Mouse (Mus musculus) C2C12 (cell line): ENCODE measurements around the gene Selenok.

Source experiments
- CTCF ChIP-seq: IDR thresholded peaks from one replicate; pipeline ENCODE4 v1.5.1; 2011; ENCODE audit not compliant: control insufficient read depth, insufficient read depth, insufficient read length
- MAX ChIP-seq: IDR thresholded peaks from one replicate; pipeline ENCODE4 v1.6.1; 2011; ENCODE audit warnings: mild to moderate bottlenecking, control low read depth
- MYOD1 ChIP-seq: IDR thresholded peaks from one replicate; pipeline ENCODE4 v1.6.1; 2011; ENCODE audit warnings: low read depth; ENCODE audit not compliant: control insufficient read depth, insufficient read length

DNA sequence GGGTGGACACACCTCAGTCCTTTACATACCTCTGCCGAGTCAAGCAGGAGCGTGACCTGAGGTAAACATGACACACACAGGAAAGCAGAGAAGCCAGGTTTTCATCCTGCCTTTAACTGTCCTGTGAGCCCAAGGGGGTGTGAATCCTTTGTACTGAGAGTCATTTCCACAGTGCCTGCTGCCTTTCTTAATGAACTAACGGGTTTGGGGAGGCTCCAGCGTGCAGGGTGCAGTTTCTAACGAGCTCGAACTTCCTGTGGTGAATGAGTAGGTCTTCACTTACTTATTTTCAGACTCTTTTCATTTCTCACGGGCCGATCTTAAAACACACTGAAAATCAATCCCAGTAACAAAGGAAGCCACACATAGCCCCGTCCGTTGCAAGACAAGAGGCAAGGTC is 46.4 kb downstream of the Selenok start:
- TF ChIP-seq CTCF (no peak), MAX (no peak), MYOD1 (no peak)
